Mouse (Mus musculus) layer of hippocampus, adult 2 months (tissue): ENCODE data around the gene Aqp9. TPM values are rescaled to one million over a fixed set of nuclear protein-coding genes. Genes with fewer than 3 reads are reported as not detected.

Source experiments
- DNase-seq, 2 experiments: peaks; one replicate each; pipeline ENCODE4 v3.0.0; 2022; ENCODE audit warnings: low spot score in 2 of 2
- H3K27ac ChIP-seq: fragments of 200-600 bp; 2 replicates; pipeline ENCODE4 v1.8.1; 2022
- H3K4me3 ChIP-seq: fragments of 200-600 bp; 2 replicates; pipeline ENCODE4 v1.8.1; 2022; ENCODE audit warnings: mild to moderate bottlenecking
- CTCF ChIP-seq: fragments of 200-600 bp; conservative IDR thresholded peaks from 2 replicates; pipeline ENCODE4 v1.8.1; 2022; ENCODE audit warnings: antibody characterized with exemption, mild to moderate bottlenecking, moderate library complexity
- total RNA-seq, 2 experiments: library from RNA; stranded (reverse); gene quantifications; 2 replicates each; pipeline ENCODE4 v1.2.3; 2021

Aqp9 gene
- total RNA-seq, 2 experiments from 2014 or later: 1.5 to 3.5 TPM

DNA sequence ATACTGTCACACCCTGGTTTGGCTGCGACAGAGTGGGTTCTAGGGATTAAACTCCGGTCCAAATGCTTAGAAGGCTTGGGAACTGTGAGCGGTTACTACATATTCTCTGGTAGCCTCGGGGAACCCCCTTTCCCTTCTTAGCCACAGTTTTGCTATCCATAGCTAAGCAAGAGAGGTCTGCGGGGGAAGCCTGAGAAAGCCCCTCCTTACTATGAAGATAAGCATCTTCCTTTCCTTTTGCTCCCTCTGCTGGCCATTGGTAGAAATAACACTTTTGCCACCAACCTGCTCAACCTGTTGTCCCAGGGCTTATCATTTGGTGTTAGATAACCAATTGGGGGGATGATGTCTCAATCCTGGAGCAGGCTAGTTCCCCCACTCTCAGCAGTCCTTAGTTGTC lies 76.4 kb downstream of the Aqp9 start:
- Histone ChIP-seq H3K27ac (no peak overlapping the region), H3K4me3 (no peak overlapping the region)
- TF ChIP-seq CTCF: peak; percentile 87
- peak in 1 of 2 experiments; percentile 71 for DNase-seq

DNA sequence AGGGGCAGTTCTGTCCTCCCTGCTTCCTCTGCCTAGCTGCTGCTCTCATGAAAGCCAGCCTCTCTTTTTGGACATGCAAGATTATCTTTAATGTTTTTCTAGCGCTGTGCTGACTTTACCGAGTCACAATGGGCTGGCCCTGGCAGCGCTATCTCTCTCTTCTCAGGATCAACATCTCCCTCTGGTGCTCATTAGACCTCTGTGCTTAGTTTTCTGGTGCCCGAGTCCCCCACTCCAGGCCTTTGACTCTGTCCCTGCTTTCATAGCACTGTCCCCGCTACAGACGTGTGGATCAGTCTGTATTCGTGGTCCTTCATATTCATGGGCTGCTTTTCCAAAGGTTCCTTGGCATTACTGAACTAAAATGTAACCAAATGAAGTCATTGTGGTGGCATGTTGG lies 89.3 kb downstream of the Aqp9 start:
- no peak overlapping the region for H3K27ac ChIP-seq
- TF ChIP-seq CTCF: peak; percentile 43
- DNase-seq: no peak
- no peak overlapping the region for H3K4me3 ChIP-seq

DNA sequence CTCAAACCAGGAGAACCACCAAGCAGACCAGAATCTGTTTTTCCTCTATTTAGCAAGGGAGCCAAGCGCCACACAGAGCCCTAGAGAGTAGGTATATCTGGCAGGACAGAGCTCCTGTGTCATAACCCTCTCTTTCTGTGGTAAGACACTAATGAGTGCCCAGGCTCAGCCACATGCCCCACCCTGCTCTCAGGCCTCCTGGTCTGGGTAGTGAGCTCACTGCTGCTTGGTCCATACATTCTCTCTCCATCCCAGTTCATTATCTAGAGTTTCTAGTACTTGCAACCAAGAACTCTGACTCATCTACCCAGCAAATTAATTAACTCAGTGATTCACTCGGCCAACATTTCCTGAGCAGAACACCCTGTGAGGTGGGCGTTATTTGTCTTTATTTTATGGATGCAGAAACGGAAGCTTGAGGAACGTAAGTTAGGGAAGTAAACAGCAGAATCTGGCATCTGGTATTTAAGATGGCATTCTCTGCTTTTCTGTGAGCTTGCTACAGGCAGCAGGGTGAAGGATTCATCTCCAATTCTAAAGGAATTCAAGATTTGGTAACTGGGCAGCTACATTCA lies 91.1 kb downstream of the Aqp9 start:
- H3K4me3 ChIP-seq: no peak overlapping the region
- peak overlapping the region; percentile 72 for H3K27ac ChIP-seq
- peak in 1 of 2 experiments; percentile 63 for DNase-seq

DNA sequence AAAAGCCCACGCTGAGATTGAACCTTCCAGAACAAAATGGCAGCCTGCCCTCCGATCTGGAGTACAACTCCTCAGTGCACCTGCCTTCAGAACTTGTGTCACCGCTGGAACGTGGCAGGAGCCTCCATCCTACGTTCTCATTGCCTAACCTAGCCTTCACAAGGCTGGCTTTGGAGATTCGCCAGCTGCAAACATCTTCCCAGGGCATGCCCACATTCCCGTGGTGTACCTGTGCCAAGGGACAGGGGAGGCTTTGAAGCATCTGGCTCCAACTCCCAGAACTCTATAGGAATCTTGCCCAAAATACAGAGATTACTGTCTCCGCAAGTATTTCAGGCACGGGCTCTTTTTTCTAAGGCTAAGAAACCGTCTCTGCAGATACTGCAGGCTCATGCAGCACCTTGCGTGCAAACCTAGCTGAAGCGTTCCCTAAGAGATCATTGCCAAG lies 92.3 kb downstream of the Aqp9 start:
- peak in 1 of 2 experiments; percentile 25 for DNase-seq
- no peak for TF ChIP-seq CTCF
- peak overlapping the region; percentile 52; the same call in 1 of the 2 replicates for H3K27ac ChIP-seq
- no peak overlapping the region for H3K4me3 ChIP-seq

More for the DNA sequence above, 91.1 kb downstream of the Aqp9 start:
- TF ChIP-seq CTCF: no peak

DNA sequence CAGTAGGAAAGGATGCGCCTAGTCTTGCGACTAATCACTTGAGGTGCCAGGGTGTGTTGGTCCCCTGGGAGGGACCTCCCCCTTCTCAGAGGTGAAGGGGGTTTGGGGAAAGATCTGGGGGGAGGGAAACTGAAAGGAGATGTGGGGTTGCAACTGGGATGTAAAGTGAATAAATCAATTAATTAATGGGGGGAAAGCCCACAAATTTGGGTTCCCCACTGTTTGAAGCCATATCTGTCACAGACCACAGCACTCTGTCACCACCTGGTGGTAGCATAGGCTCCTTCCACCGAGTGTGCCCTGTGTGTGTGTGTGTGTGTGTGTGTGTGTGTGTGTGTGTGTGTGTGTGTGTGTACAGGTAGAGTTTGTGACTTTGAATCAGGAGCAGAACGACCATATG lies 94.7 kb downstream of the Aqp9 start:
- no peak overlapping the region for H3K4me3 ChIP-seq
- TF ChIP-seq CTCF: peak; percentile 71
- peak in 1 of 2 experiments; percentile 62 for DNase-seq
- H3K27ac ChIP-seq: no peak overlapping the region

DNA sequence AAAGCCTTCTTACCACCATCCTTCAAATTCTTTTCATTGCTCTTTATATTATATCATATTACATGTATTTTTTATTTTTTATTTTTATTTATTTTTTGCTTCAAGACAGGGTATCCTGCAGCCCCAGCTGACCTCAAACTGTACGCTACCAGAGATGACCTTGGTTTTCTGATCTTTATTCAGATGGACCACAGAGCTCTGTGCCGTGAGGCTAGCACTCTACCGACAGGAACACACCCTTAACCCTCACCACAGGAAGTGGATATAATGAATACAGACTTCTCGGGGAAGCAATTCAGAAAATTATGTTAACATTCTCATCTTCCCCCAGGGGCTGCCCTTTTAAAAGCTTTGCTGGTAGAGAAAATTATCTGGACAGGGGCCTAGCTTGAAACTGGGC lies 95.4 kb downstream of the Aqp9 start:
- TF ChIP-seq CTCF: no peak
- H3K4me3 ChIP-seq: no peak overlapping the region
- no peak for DNase-seq
- no peak overlapping the region for H3K27ac ChIP-seq

DNA sequence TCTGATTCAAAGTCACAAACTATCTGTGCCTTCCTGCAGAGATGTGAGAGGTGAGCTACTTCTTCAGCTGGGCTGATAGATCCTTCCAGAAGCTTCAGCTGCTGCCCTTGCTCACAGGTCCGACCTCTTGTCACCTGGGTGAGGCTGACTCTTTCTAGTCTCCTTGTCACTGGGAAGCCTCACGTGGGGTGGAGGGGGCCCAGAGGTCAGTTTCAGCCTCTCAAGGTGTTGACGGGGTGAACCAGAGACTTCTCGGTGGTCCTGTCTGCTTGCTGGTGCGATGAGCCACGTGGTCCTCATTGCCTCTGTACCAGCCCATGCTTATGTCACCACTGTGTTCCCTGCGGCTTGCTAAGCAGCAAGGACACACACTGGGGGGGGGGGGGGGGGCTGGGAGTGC lies 96.0 kb downstream of the Aqp9 start:
- no peak for DNase-seq
- no peak overlapping the region for H3K27ac ChIP-seq
- TF ChIP-seq CTCF: no peak
- H3K4me3 ChIP-seq: no peak overlapping the region

DNA sequence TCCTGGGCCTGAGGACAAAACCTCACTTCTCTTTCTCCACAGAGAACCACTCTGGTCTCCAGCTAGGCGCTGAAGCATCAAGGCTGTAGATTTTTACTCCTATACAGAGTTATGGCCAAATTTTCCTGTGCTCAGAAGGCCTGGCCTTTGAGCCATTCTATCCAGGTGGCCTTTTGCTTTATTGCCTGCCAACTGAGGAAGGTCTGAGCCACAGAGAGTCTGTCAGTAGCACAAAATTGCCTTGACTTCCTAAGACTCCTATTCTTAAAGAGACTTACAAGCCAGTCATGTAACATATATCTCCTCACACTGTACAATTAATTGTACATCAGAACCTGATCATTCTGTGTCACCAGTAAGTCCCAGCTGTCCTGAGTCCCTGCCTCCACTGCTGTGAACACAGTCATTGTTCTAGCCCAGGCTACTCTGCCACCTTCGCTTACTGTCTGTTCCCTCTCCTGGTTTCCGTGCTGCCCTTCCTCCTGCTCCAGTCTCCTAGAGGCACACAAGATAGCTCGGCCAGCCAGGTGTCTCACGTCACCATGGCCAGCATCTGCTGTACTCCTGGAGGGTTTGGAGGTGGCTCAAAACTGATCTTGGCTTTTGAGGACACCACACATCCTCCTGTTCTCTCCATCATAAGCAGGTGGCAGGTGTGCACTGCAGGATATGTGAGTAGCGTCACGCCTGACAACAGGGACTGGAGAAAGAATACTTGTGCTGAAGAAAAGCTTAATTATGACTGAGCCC lies 96.7 kb downstream of the Aqp9 start:
- Histone ChIP-seq H3K4me3 (no peak overlapping the region), H3K27ac (no peak overlapping the region)
- no peak for DNase-seq
- no peak for TF ChIP-seq CTCF

DNA sequence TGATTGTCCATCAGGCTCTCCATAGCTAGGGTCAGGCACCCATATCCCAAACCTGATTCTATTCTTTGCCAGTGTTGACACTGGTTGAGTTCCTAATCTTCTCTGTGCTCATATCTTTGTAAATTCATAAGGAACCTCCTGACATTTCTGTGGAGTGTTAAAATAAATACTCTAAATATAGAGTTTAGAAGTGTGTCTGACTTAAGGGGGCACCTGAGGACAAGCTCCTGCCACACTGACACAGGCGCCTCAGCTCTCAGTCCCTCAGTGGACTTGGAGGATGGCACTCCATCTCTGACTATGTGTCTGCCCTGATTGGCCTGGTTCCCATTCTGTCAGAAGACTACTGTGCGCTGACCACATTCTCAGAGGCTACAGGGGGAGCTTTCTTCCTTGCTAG lies 97.9 kb downstream of the Aqp9 start:
- DNase-seq: no peak
- TF ChIP-seq CTCF: no peak
- no peak overlapping the region for H3K4me3 ChIP-seq
- H3K27ac ChIP-seq: no peak overlapping the region

DNA sequence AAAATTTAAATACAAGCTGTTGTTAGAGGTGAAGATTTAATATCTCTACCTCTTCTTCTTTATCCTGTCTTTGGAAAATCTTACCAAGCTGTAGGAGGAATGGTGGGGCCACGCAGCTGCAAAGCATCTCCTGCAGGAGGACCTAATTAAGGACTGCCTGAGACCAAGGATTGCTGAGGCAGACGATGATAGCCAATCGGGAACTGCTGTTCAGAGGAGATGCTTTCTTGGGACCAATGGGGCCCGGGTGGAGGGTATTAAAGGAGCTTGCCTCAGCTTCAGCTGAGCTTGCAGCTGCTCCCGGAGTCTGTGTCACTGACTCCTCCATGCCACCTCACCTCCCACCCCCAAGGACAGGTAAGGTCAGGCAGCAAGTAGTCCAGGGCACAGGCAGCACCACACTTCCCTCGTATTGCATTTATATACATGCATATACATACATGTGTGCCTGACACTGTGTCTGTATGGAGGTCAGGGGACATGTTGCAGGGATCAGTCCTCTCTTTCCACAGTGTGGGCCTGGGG lies 99.6 kb downstream of the Aqp9 start:
- no peak for TF ChIP-seq CTCF
- H3K4me3 ChIP-seq: no peak overlapping the region
- DNase-seq: no peak
- H3K27ac ChIP-seq: no peak overlapping the region

DNA sequence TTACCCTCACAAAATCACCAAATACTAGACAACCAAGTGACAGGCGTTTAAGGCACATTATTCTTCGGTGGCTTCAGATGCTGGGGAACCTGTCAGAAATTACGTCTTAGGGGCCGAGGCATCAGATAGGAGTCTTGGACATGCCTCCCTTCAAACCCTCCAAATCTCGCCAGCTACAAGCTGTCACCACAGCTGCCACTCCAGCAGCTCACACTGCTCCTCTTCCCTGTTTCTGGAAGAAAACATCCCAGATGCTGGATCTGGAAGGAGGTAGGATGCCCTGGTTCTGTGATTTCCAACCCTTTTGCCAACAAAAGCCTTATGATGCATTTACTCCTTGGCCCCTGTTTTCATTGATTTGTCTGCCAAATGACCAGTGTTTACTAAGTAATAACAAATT lies 101.3 kb downstream of the Aqp9 start:
- H3K27ac ChIP-seq: no peak overlapping the region
- DNase-seq: no peak
- TF ChIP-seq CTCF: no peak
- H3K4me3 ChIP-seq: no peak overlapping the region

DNA sequence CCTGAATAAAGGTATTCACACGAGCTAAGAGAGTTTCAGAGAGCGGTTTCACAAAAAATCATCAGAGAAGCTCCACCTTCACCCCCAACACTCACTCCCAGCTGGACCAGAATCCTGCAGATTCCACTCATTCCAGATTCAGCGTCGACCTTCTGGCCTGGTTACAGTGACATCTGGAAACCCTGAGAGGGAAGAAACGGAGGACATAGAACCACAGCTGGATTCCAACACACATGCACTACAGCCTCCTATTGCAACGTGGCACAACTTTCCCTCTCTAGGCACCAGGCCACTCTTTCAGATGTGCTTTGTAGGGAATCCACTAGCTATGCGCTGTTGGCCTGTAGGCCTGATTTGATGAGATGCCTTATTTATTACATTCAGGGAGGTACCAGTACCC lies 102.0 kb downstream of the Aqp9 start:
- Histone ChIP-seq H3K4me3 (no peak overlapping the region), H3K27ac (no peak overlapping the region)
- TF ChIP-seq CTCF: no peak
- no peak for DNase-seq

DNA sequence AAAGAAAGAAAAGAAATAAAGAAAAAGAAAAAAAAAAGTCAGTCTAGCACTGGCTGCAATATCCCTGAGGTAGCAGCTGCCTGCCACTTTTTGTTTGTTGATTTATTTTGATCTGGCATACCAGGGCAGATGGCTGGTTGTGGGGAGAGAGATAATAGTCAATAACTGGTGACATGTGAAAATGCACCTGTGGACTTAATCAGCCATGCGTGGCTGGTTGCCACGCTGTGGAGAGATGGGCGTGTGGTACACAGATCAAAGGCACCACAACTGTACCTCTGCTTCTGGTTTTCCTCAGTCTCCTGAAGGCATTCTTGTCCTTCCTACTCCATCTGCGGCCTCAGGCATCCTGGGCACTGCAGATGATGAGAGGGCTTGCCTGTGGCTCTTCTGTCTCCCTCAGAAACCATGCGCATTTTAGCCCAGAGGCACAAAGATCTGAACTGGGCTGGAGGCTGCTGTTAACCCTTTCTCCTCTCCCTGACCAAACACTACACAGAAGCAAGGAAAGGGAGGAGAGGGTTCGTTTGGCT lies 103.1 kb downstream of the Aqp9 start:
- no peak for TF ChIP-seq CTCF
- no peak overlapping the region for H3K27ac ChIP-seq
- DNase-seq: no peak
- H3K4me3 ChIP-seq: no peak overlapping the region
